Mouse (Mus musculus) forebrain, embryonic 13.5 days (tissue): Measurements from ENCODE around the gene S100a16. TPM values are rescaled to one million over a fixed set of nuclear protein-coding genes. Genes with fewer than 3 reads are reported as not detected.

Experiments used
- ATAC-seq: fragments of 200-750 bp; cut with Nextera tagmentation; 2 replicates; pipeline ENCODE4 v1.8.0; 2017
- H3K27ac ChIP-seq: fragments of 300-500 bp; sonication (generic); 2 replicates; pipeline ENCODE4 v1.5.1; 2015; ENCODE audit warnings: inconsistent platforms, mild to moderate bottlenecking, moderate library complexity
- H3K27me3 ChIP-seq: fragments of 300-500 bp; sonication (generic); 2 replicates; pipeline ENCODE4 v1.6.1; 2015; ENCODE audit warnings: mild to moderate bottlenecking, inconsistent platforms
- H3K36me3 ChIP-seq: fragments of 300-500 bp; sonication (generic); 2 replicates; pipeline ENCODE4 v1.6.1; 2015; ENCODE audit warnings: mild to moderate bottlenecking, inconsistent platforms; ENCODE audit not compliant: poor library complexity, severe bottlenecking
- H3K4me1 ChIP-seq: fragments of 300-500 bp; sonication (generic); 2 replicates; pipeline ENCODE4 v1.6.1; 2015; ENCODE audit warnings: inconsistent platforms
- H3K4me2 ChIP-seq: fragments of 300-500 bp; sonication (generic); 2 replicates; pipeline ENCODE4 v1.6.1; 2015; ENCODE audit warnings: inconsistent platforms, mild to moderate bottlenecking, moderate library complexity
- H3K4me3 ChIP-seq: fragments of 300-500 bp; sonication (generic); 2 replicates; pipeline ENCODE4 v1.5.1; 2015; ENCODE audit warnings: mild to moderate bottlenecking, inconsistent platforms
- H3K9ac ChIP-seq: fragments of 300-500 bp; sonication (generic); 2 replicates; pipeline ENCODE4 v1.6.1; 2015; ENCODE audit warnings: mild to moderate bottlenecking, inconsistent platforms
- H3K9me3 ChIP-seq: fragments of 300-500 bp; sonication (generic); replicated peaks from 2 replicates; pipeline ENCODE4 v1.6.1; 2016; ENCODE audit warnings: inconsistent platforms
- WGBS: fragments of 180-500 bp; shearing (Covaris S2); methylation state at CpG from one replicate; pipeline ENCODE4 v1.1.7; 2015; 5-methylcytosine and 5-hydroxymethylcytosine counted together
- polyA plus RNA-seq: library from polyadenylated mRNA; unstranded; fragments of >200 nt; fragmentation: Nextera tagmentation; extraction: Ambion mirVana; gene quantifications from 2 replicates; pipeline ENCODE4 v1.2.1, GENCODE M21; 2015

Gene S100a16
- polyA plus RNA-seq, 1 experiment from 2014 or later: 35.1 TPM

- WGBS: 0% methylated on average over 61 of the region's 66 CpGs
- peak within 1 kb of the TSS; percentile 99 for H3K9ac ChIP-seq
- H3K9me3 ChIP-seq: no peaks in the 10 kb centered on the region
- H3K4me3 ChIP-seq: peak within 1 kb of the TSS; percentile 94
- H3K27me3 ChIP-seq: peaks cover 22% of the 10 kb centered on the region
- peak; percentile 92 for ATAC-seq
- peaks cover 34% of the 10 kb centered on the region for H3K36me3 ChIP-seq
- H3K4me2 ChIP-seq: peak within 1 kb of the TSS; percentile 84
- peak within 1 kb of the TSS; percentile 93 for H3K27ac ChIP-seq
- H3K4me1 ChIP-seq: peaks cover 24% of the 10 kb centered on the region
Measured at GRCm38 (mm10) chr3:90508950-90509746, 27.9 kb upstream of the S100a16 start, which contains the start of gene Chtop. Chtop (minus strand) TSS chr3:90509498.

- Histone ChIP-seq H3K4me3 (peak overlapping the region; percentile 94), H3K36me3 (peaks cover 28% of the 10 kb centered on the region), H3K27ac (peak overlapping the region; percentile 93), H3K4me2 (peak overlapping the region; percentile 84), H3K9ac (no peak overlapping the region), H3K27me3 (peaks cover 24% of the 10 kb centered on the region), H3K9me3 (no peaks in the 10 kb centered on the region), H3K4me1 (peaks cover 26% of the 10 kb centered on the region)
- WGBS: 6% methylated on average over 2 of the region's 2 CpGs
- peak; percentile 36 for ATAC-seq
Measured at GRCm38 (mm10) chr3:90509747-90510123, 27.3 kb upstream of the S100a16 start.

- H3K27ac ChIP-seq: no peak overlapping the region
- peaks cover 36% of the 10 kb centered on the region for H3K27me3 ChIP-seq
- H3K9ac ChIP-seq: no peak overlapping the region
- H3K4me3 ChIP-seq: no peak overlapping the region
- peaks cover 28% of the 10 kb centered on the region for H3K4me1 ChIP-seq
- 87% methylated on average over 5 of the region's 5 CpGs for WGBS
- no peak overlapping the region for H3K4me2 ChIP-seq
- no peaks in the 10 kb centered on the region for H3K9me3 ChIP-seq
- peaks cover 4% of the 10 kb centered on the region for H3K36me3 ChIP-seq
- ATAC-seq: no peak
Measured at GRCm38 (mm10) chr3:90512276-90512675, 24.8 kb upstream of the S100a16 start.

DNA sequence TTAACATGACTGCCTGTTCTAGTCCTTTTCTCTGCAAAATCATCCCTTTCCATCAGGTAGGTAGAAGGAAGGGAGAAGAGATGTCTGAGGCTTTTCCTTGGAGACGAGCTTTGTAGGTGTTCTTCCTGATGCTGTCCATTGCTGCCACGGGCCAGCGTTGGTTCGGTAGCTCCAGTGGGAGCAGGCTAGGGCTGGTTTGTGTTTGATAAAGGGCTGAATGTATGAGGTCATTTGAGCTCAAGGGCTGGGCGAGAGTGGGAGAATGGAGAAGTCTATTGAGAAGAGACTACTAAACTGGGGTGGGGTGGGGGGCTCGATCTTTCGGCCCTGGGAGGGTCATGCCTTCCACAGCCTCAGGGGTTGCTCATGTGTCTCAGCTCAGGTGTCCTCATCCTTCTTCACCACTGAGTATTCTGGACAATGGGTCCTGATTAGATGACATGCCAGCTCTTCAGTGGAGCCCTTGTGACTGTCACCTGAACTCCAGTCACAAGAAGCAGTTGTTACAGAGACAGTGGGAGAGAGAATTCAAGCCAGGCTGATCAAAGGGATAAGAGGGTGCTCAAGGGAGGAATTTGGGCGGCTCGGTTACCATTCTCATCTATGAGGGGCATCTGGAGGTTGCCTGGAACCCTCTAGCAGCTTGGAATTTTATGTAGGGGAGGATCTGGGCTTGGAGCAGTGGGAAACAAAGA, 24.0 kb upstream of the S100a16 start:
- Histone ChIP-seq H3K27me3 (peaks cover 36% of the 10 kb centered on the region), H3K4me3 (no peak overlapping the region), H3K27ac (no peak overlapping the region), H3K9me3 (no peaks in the 10 kb centered on the region), H3K36me3 (no peaks in the 10 kb centered on the region), H3K4me2 (no peak overlapping the region), H3K9ac (no peak overlapping the region), H3K4me1 (peaks cover 20% of the 10 kb centered on the region)
- ATAC-seq: no peak
- WGBS: 84% methylated on average over 9 of the region's 9 CpGs

GRCm38 (mm10) chr3:90513796-90514590, 23.1 kb upstream of the S100a16 start, which contains the start of the genes S100a1 and S100a13:
S100a1 (minus strand) TSS chr3:90514392.
S100a13 (plus strand) TSS chr3:90514435.
- Histone ChIP-seq H3K4me2 (peak within 1 kb of the TSS; percentile 66), H3K4me3 (peak within 1 kb of the TSS; percentile 38), H3K36me3 (no peaks in the 10 kb centered on the region), H3K4me1 (peaks cover 17% of the 10 kb centered on the region), H3K27ac (no peak within 1 kb of the TSS), H3K27me3 (peaks cover 36% of the 10 kb centered on the region), H3K9me3 (no peaks in the 10 kb centered on the region), H3K9ac (peak within 1 kb of the TSS; percentile 54)
- ATAC-seq: peak; percentile 25; the same call in 1 of the 2 replicates
- 4% methylated on average over 25 of the region's 25 CpGs for WGBS

DNA sequence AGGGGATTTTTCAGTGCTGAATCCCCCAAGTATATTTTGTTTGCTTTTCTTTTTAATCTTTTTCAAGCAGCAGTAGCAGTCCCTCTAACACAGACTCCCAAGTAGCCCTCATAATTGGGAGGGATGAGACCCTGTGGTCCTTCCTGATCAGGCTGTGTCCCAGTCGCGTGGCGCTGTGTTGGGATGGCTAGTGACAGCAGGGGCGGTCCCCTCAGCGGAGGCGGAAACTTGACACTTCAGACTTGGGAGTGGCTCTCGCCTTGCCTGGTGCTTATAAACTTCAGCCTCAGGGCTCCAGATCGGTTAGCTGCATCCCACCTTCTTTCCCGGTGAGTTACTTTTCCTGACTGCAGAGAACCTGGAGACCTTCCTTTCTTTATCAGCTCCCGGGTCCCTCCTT, 22.4 kb upstream of the S100a16 start:
- Histone ChIP-seq H3K4me2 (peak overlapping the region; percentile 66), H3K36me3 (no peaks in the 10 kb centered on the region), H3K27ac (no peak overlapping the region), H3K9me3 (no peaks in the 10 kb centered on the region), H3K4me1 (peaks cover 17% of the 10 kb centered on the region), H3K4me3 (peak overlapping the region; percentile 38), H3K9ac (peak overlapping the region; percentile 54), H3K27me3 (peaks cover 36% of the 10 kb centered on the region)
- WGBS: 2% methylated on average over 10 of the region's 10 CpGs
- peak; percentile 60; the same call in 1 of the 2 replicates for ATAC-seq

- Histone ChIP-seq H3K4me1 (peaks cover 17% of the 10 kb centered on the region), H3K27me3 (peaks cover 36% of the 10 kb centered on the region), H3K4me2 (peak overlapping the region; percentile 66), H3K9me3 (no peaks in the 10 kb centered on the region), H3K27ac (no peak overlapping the region), H3K9ac (peak overlapping the region; percentile 54; the same call in 1 of the 2 replicates), H3K36me3 (no peaks in the 10 kb centered on the region), H3K4me3 (peak overlapping the region; percentile 38)
- WGBS: 35% methylated on average over 1 of the region's 1 CpGs
- no peak for ATAC-seq
Measured at GRCm38 (mm10) chr3:90515242-90515641, 21.8 kb upstream of the S100a16 start.

GRCm38 (mm10) chr3:90515789-90516188, 21.3 kb upstream of the S100a16 start:
- H3K9ac ChIP-seq: no peak overlapping the region
- no peaks in the 10 kb centered on the region for H3K9me3 ChIP-seq
- peaks cover 17% of the 10 kb centered on the region for H3K4me1 ChIP-seq
- H3K4me3 ChIP-seq: no peak overlapping the region
- H3K27me3 ChIP-seq: peaks cover 40% of the 10 kb centered on the region
- H3K36me3 ChIP-seq: no peaks in the 10 kb centered on the region
- no peak overlapping the region for H3K27ac ChIP-seq
- no peak overlapping the region for H3K4me2 ChIP-seq
- WGBS: 85% methylated on average over 4 of the region's 4 CpGs
- no peak for ATAC-seq

- 87% methylated on average over 4 of the region's 4 CpGs for WGBS
Measured at GRCm38 (mm10) chr3:90517711-90518110, 19.3 kb upstream of the S100a16 start.

DNA sequence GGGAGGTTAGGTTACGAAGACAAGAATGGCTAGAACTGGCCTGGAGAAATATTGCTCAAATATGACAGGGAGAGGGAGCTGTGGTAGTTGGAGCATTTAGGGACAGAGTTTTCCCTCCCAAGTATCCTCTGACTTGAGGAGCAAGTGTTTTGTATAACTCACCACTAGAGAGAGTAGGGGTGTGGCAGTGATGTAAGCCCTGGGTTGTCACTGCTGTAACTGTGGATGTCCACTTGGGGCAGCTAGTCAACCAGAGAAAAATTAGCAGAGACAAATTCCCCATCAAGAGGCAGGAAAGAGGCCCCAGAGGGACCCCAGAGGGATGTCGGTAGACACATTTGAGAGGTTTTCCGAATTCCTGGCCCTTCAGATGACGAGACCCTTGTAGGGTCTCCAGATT, 11.6 kb upstream of the S100a16 start:
- no peaks in the 10 kb centered on the region for H3K4me1 ChIP-seq
- no peaks in the 10 kb centered on the region for H3K9me3 ChIP-seq
- 61% methylated on average over 4 of the region's 4 CpGs for WGBS
- no peak overlapping the region for H3K27ac ChIP-seq
- no peak overlapping the region for H3K9ac ChIP-seq
- ATAC-seq: no peak
- H3K36me3 ChIP-seq: no peaks in the 10 kb centered on the region
- H3K27me3 ChIP-seq: 0 out of 2 replicates have a peak, but pooled peaks cover 2% of the 10 kb centered on the region
- no peak overlapping the region for H3K4me3 ChIP-seq
- no peak overlapping the region for H3K4me2 ChIP-seq

More at GRCm38 (mm10) chr3:90517711-90518110, 19.3 kb upstream of the S100a16 start:
- H3K4me2 ChIP-seq: no peak overlapping the region
- peaks cover 17% of the 10 kb centered on the region for H3K4me1 ChIP-seq
- no peaks in the 10 kb centered on the region for H3K36me3 ChIP-seq
- no peak for ATAC-seq
- H3K27me3 ChIP-seq: peaks cover 32% of the 10 kb centered on the region
- H3K9me3 ChIP-seq: no peaks in the 10 kb centered on the region
- no peak overlapping the region for H3K4me3 ChIP-seq
- no peak overlapping the region for H3K27ac ChIP-seq
- no peak overlapping the region for H3K9ac ChIP-seq

DNA sequence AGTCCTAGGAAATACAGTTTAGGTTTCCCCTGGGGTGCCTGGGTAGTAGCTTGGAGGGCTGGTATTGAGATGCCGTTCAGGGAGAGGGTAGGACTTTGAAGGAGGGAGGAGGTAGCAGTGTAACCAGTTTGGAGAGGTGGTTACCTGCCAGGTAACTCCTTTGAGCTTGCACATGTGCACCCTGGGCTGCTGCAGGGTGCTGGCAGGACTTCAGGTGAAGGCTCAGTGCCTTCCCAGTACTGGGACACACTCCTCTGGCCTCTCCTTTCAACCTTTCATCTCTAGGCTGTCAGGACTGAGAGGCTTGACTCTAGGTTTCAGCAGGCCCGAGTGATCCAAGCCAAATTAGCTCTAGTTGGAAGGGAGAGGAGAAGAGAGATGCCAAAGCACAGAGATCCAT, 11.0 kb upstream of the S100a16 start:
- ATAC-seq: no peak
- Histone ChIP-seq H3K4me2 (no peak overlapping the region), H3K9ac (no peak overlapping the region), H3K36me3 (no peaks in the 10 kb centered on the region), H3K4me1 (no peaks in the 10 kb centered on the region), H3K9me3 (no peaks in the 10 kb centered on the region), H3K4me3 (no peak overlapping the region), H3K27me3 (no peaks in the 10 kb centered on the region), H3K27ac (no peak overlapping the region)
- WGBS: 79% methylated on average over 2 of the region's 2 CpGs
